Mouse (Mus musculus): ENCODE results near the gene Ddx43.

Ddx43 gene

DNA sequence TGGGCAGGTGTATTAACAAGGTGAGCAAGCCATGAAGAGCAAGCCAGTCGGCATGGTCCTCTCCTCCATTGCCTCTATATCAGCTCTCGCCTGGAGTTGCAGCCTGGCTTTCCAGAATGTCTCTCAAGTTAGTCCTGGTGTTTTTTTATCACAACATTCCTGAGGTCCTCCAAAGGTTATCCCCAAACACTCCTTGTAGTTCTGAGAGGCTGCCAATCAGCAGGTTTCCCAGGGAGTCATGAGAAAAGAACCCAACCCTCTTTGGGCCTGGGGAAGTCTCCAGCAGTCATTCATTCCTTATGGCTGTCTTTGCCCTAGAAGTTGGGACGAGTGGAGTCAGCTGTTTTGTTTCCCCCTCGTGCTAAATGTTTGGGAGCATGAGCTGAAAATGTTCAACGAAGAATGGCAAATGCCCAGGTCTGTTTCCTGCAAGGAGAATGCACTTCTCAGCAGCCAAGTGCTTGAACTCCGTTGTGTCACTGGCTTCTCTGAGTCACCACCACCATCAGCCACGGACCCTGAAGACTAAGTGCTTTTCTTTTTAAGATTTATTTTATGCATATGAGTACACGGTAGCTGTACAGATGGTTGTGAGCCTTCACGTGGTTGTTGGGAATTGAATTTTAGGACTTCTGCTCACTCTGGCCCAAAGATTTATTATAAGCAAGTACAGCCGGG is 22.6 kb upstream of the Ddx43 start:
- no peak for DNase-seq (ENCODE audit: low read depth)

DNA sequence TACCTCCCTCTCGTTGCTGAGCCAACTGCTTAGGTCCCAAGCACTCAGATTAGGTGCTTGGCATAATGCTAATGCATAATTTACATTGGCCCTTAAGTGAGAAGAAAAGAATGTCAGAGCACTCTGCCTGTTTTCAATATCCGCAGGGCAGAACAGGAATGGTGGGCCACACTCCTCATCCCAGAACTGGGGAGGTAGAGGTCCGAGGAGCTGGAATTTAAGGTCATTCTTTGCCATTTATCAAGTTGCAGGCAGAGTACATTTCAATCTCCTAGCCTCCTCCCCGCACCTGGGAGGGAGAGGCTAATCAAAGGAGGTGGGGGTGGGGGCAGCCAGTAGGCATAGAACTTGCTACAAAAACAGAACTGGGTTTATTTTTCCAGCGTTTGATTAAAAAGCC is 21.2 kb upstream of the Ddx43 start:
- DNase-seq (ENCODE audit: low read depth) = no peak

DNA sequence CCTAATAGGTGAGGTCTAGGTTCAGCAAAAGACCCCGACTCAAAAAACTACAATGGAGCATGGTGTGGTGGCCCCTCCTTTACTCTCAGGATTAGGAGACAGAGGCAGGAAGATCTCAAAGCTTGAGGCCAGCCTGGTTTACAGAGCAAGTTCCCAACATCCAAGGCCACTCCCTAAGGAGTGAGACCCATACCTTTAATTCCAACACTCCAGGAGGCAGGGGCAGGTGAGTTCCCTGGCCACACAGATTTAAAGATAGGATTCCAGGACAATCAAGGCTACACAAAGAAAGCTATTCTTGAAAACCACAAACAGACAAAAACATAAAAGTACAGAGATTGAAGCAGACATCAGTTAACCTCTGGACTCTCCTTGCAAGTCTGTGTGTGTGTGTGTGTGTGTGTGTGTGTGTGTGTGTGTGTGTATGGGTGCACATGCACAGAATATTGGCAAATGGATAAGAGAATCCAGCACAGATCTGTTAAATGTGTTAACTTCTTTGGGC is 20.6 kb upstream of the Ddx43 start:
- no peak for DNase-seq (ENCODE audit: low read depth)

DNA sequence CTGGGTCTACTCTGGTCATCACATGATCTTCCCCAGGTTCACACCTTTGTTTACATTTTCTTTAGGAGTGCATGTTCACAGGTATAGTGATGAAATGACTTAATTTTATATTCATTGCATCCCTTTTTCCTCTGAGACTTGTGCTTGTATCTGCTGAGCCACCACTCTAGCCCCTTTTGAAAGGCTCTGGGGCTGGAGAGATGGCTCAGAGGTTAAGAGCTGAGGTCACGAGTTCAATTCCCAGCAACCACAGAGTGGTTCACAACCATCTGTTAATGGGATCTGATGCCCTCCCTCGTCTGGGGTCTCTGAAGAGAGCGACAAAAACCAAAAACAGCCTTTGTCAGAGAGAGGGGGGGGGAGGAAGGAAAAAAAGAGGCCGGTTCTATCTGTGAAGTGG is 20.1 kb upstream of the Ddx43 start:
- no peak for DNase-seq (ENCODE audit: low read depth)

DNA sequence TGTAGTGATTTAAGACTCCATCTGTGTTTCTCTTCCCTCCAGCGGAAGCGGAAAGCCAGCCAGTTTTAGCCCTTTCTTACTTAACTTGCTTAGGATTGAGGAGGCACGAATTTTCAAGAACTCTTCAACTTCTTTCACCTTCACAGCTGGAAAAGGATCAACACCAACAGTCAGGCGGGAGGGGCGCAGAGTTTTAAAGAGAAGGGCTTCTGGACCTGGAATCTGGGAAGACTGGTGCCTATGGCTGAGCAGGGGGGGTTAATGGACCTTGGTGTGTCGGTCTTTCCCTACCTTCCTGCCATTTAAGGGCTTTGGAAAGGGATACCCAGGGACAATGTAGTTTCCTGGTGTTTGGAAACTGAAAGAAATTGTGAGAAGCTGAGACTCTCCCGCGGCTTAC is 18.0 kb upstream of the Ddx43 start:
- no peak for DNase-seq (ENCODE audit: low read depth)

DNA sequence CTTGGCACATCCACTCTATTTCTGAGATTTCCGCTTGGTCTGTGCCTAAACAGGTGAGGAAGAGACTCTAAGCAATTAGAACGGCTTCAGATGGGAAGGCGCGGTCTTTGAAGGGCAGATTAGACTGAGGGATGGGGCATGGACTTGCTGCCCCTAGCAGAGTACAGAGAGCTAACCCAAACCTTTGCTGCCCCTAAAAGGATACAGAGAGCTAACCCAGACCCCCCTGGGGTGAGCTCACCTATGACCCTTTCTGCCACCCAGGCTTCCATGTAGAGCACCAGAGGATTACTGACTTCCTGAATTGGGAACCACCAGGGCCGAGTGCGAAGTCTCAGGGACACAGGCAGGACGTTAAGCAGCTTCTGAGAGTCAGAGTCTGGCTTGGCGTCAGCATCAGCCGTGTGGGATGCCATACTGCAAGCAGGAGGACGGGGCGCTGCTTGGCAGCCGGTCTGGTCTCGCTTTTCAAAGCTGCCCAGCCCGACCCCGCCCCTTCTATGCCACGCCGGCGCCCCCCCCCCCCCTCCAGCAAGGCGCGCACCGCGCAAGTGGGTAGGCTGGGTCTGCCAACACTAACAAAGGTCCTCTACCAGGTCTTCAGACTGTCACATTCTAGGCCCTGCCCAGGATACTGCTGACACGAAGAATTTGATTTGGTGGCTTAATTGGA is 17.3 kb upstream of the Ddx43 start, which contains the start of gene Ooep:
Gene Ooep, minus strand, starts transcription at position 613 of the 673 bp plus-strand sequence.
- no peak for DNase-seq (ENCODE audit: low read depth)

DNA sequence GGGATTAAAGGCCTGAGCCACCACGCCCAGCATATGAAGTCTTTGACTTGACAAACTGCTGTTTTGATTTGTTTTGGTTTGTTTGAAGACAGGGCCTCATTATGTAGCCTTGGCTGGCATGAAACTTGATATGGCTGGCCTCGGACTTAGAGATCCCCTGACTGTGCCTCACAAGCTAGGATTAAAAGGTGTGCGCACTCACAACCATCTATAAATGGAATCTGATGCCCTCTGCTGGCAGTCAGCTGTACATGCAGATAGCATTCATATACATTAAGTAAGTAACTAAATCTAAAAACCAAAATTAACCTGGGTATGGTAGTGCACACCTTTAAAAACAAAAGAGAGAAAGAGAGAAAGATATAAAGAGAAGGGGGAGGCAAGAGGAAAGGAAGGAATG is 9.7 kb upstream of the Ddx43 start:
- no peak for DNase-seq (ENCODE audit: low read depth)

DNA sequence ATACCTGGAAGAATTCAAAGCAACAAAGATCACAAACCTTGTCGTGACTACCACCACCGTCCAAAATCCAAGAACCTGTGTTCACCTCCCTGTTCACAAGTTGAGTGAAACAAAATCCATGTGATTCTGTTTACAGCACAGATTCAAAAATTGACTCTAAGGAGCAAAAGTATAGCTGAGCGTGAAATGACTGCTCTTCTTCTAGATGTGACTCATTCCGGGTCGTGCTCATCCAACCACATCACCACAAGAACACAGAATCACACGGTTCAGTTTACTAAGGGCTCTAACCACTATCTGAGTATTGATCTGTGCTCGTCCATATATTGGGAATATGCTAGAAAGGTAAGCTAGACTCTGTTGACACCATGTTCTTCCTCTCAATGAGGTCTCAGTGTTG is 8.6 kb upstream of the Ddx43 start:
- DNase-seq (ENCODE audit: low read depth) = no peak

DNA sequence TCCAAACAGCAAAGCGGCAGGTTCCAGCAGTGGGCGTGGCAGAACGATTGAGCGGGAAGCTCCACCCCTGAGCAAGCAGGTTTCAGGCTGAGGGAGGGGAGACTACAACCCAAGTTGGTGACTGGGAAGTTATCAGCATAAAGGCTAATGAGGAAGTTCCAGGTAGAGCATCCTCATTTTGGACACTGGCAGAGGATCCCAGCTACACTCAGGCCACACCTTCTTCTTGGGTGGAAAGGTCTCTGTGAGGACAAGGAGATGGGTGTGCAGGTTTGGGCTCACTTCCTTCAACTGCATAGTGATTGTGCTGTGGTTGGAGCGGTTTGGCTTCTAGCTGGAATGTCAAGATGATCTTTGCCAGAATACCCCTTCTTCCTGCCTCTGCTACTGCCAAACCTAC is 5.6 kb upstream of the Ddx43 start:
- no peak for DNase-seq (ENCODE audit: low read depth)

DNA sequence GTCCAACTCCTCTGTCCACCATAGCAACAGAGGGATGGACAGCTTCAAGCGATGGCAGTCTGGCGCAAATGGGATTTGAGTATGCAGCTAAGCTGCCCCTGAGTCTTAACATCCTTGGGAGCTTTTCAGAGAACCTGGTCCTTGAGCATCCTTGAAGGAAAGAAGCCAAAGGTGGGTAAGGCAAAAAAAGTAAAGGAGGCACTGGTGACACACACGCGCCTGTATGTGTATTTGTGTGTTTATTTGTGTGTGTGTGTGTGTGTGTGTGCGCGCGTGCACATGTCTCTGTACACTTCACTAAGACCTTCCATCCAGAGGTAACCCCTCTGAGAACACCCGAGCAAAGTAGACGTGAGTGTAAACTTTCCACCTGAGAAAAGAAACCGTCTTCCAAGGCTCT is 1.8 kb upstream of the Ddx43 start:
- no peak for DNase-seq (ENCODE audit: low read depth)

DNA sequence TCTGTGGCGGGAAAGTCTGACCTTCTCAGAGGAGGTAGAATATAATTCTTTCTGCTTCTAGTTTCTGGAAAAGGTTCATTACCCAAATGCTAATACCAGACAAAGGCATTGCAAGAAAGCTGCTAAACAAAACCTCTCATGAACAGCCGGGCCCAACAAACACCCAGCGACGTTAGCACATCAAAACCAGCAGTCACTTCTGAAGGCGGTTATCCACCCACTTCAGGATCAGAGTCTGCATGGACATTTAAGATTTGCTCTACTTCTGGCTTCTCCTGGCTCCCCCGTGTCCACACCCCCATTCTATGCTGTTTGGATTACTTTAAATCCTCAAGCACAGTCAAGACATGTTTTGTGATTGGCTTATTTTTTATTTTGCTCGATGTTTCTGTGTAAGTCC is 975 bp upstream of the Ddx43 start:
- DNase-seq (ENCODE audit: low read depth) = no peak

DNA sequence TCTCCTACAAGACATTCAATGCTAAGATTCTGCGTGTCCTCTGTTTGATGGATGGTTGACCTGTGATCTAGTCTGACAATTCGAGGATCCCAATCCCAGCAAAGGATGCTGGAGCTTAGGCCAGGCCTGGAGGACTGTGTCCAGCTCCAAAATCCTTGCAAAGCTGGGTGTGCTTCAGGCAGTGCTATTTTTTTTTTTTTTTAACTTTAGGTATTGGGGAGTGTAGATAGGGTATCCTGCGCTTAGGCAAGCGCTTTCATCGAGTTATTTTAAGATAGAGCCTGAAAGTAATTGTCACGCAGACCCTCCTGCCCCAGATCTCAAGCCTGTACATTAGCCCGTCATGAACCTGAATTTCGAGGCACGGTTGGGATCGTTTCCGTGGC is 340 bp upstream of the Ddx43 start:
- no peak for DNase-seq (ENCODE audit: low read depth)

DNA sequence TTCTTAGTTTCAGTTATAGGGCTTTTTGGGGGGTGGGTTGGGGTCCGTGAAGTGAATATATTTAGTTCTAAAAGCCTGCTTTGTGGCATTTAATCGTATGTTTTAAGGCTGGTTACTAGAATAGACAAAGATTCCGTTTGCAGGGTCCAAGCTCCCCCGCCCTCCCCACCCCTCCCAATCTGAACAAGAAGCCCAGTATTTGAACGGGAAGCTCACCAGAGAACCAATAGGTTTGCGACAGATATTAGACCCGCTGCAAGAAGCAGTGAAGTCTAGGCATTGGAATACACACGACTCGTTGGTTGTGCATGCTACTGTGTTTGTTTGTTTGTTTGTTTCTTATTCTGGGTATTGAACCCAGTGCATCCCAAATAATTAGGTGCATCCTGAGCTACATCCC is 940 bp downstream of the Ddx43 start:
- no peak for DNase-seq (ENCODE audit: low read depth)

DNA sequence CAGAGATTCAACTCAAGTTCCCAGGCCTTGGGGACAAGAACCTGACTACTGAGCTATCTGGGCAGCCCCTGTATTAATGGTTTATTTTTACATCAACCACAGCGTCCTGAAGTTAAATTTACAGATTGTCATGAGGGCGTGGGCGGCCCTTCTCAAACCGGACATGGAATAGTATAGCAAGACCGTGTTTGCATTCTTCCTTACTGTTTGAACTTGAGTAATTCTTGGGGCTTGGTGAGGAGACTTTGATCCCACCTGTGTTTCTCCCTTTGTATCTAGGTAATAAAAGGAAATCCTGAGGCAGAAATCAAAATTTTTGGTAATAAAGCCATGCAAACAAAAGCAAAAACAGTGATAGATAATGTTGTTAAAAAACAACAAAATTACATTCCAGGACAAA is 5.0 kb downstream of the Ddx43 start:
- DNase-seq (ENCODE audit: low read depth) = no peak

DNA sequence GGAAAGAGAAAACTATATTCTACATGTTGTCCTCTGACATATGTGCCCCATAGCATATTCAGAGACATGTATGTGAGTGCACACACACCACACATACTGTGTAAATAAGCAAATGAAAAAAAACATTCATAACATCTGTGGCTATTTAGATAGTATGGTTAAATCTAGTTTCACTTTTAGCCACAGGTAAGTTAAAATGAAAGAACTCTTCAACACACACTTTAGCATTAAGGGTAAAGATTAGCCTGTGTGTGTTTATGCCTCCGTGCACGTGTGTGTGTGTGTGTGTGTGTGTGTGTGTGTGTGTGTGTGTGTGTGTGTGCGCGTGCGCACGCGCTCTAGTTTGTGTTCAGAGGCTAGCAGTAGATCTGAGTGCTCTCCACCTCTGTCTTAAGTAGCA is 6.0 kb downstream of the Ddx43 start:
- DNase-seq (ENCODE audit: low read depth) = no peak

DNA sequence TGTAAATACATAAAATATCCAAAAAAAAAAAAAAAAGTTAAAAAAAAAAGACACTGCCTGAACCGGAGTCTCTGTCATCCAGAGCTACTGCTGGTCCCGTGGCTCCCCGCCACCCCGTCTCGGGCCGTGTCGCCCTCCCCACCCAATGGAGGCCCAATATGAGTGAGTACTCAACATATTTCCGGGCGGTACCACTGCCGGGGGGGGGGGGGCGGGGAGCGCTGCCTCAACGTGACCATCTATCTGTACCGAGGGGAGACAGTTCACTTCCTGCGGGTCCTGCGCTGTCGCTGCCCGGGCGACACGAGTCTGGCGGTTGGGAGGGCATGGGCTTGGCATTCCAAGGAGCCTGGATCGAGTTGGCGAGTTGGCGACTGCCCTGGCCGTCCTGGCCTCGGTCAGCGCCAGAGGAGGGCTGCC is 31.8 kb downstream of the Ddx43 start:
- peak; percentile 75 for DNase-seq (ENCODE audit: low read depth)

DNA sequence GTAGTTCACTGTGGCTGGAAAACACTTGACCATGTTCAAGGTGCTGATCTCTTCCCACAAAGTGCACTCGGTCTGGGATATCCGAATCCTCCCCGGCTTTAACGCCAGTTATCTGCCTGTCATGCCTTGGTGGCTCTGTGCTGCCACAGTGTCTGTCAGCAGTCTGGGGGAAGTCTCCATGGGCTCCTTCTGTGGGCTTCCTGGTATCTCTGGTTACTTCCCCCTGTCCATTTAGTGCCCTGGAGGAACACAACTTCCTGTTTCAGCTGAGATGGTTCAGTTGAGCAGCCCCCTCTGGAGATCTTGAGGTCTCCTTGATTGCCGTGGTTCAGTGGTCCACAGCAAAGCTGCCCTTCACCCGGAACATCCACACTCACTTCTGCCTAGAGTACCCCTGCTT is 32.6 kb downstream of the Ddx43 start:
- peak; percentile 36 for DNase-seq (ENCODE audit: low read depth)

DNA sequence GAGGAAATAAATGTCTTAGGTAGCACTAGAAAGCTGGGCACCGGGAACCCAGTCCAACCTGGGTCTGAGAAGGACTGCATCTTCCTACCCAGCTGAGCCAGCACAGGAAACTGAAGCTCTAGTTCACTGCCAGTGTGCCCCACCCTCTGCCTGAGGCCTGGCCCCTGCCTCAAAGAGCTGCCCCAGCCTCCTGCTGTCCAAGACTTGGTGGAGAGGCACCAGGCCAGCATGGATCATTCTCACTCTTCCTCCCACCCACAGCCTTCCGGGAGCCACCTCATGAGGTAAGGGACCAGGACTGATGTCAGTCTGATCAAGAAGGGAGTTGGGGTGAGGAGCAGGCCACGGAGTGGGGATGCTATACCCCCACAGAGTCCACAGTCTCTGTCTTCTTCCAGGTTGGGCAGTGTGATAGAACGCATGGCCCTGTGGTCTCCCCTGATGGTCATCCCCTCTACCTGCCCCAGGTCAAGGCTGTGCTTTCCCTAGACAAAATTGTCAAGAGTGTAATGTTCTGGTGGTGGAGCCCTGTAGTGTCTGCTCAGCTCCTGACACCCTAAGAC is 33.4 kb downstream of the Ddx43 start:
- peak; percentile 23 for DNase-seq (ENCODE audit: low read depth)

DNA sequence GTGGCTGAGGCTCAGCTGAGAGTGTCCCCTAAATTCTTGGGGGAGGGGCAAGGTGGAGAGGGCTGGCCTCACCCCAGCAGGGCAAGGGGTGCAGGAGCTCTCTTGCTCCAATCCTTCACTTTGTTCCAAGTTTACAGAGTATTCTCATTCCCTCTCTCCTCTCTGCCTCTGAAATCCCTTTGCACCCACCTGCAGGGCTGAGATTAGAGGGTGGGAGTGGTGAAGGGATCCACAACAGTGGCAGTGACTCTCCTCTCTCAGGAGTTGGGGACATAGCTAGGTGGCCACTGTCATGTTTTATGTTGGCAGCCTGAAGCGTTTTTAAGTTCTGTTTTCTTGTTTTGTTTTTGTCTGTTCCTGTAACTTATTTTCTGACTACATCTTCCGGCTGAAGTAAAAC is 34.0 kb downstream of the Ddx43 start:
- DNase-seq (ENCODE audit: low read depth) = no peak

DNA sequence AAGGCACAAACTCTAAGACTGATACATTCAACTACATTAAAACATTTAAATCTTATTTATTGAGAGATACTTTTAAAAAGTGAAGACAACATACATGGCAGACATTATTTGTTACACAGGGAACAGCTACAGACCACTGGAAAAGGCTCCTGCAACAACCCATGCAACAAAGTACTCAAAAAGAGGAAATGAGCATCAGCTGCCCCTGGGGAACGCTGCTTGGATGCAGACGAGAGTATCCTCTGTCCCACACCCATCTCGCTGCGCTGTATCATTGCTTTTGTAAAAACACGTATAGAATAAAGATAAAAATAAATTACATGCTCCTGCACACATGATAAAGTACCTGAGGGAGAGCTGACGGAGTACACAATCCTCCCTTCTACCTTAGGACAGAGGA is 34.9 kb downstream of the Ddx43 start:
- DNase-seq (ENCODE audit: low read depth) = no peak

DNA sequence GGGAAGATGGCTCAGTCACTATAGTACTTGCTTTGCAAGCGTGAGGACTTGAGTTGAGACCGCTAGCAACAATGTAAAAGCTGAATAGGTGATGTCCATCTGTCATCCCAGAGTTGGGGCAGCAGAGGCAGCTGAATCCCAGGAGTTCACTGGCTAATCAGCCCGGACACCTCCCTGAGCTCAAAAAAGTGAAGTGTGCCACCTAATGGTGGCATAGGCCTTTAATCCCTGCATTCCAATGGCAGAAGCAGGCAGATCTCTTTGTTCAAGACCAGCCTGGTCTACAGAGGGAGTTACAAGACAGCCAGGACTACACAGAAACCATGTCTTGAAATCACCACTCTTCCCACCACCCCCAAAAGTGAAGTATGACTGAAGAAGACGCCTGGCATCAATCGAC is 36.9 kb downstream of the Ddx43 start:
- no peak for DNase-seq (ENCODE audit: low read depth)

DNA sequence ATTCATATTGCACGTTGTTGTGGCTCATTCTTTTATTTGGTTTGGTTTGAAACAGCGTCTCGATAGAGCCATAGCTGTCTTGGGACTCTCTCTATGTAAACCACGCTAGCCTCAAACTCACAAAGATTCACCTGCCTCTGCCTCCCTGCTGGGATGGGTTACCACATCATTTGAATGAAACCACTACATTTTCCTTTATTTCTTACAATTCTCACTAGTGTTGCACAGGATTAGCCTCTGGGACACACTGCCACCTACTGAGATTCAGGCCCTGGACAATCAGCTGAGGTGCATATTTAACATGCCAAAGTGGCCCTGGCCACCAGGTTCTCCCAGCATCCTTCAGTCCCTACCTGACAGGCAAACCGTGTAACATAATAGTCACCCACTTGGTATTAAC is 43.8 kb downstream of the Ddx43 start:
- DNase-seq (ENCODE audit: low read depth) = no peak

DNA sequence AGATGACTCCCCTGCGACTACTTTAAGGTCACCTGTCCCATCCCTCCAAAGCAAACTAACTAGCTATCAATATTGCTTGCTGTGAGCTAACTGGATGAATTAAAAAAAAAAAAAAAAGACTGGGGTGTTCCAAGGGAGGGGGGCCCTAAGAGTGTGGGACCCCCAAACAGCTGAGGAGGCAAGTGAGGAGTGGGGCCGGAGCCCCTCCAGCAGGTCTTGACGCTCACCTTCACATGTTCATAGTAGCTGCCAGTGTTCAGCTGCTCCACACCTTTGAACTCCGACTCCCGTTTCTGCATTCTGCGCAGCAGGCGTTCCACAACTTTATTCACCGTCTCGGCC is 46.6 kb downstream of the Ddx43 start:
- DNase-seq (ENCODE audit: low read depth) = no peak

All from naive thymus-derived CD4-positive, alpha-beta T cell, adult 2 months (primary cell).